Mouse (Mus musculus) C2C12 (cell line): ENCODE measurements around the gene Pard3b. TPM values are rescaled to one million over a fixed set of nuclear protein-coding genes. Genes with fewer than 3 reads are reported as not detected.

ENCODE experiments used
- H3K27me3 ChIP-seq: one replicate; pipeline ENCODE4 v1.6.1; 2011; ENCODE audit not compliant: control insufficient read depth, insufficient read depth, insufficient read length
- H3K36me3 ChIP-seq: one replicate; pipeline ENCODE4 v1.6.1; 2011; ENCODE audit not compliant: control insufficient read depth, insufficient read depth
- H3K4me3 ChIP-seq: one replicate; pipeline ENCODE4 v1.5.1; 2011; ENCODE audit warnings: mild to moderate bottlenecking, control low read depth; ENCODE audit not compliant: poor library complexity, insufficient read depth, severe bottlenecking
- H3K79me2 ChIP-seq: one replicate; pipeline ENCODE4 v1.6.1; 2011; ENCODE audit not compliant: control insufficient read depth, insufficient read depth
- H3K79me3 ChIP-seq: one replicate; pipeline ENCODE4 v1.6.1; 2011; ENCODE audit warnings: low read depth, control low read depth
- H3ac ChIP-seq: one replicate; pipeline ENCODE3; 2011; ENCODE audit warnings: low read depth; ENCODE audit not compliant: control insufficient read depth, insufficient read length
- CEBPB ChIP-seq: IDR thresholded peaks from one replicate; pipeline ENCODE4 v1.6.1; 2011; ENCODE audit warnings: low read depth, mild to moderate bottlenecking, control low read depth, moderate library complexity
- CTCF ChIP-seq: IDR thresholded peaks from one replicate; pipeline ENCODE4 v1.5.1; 2011; ENCODE audit not compliant: control insufficient read depth, insufficient read depth, insufficient read length
- FOSL1 ChIP-seq: IDR thresholded peaks from one replicate; pipeline ENCODE4 v1.8.0; 2011; ENCODE audit warnings: mild to moderate bottlenecking, low read length; ENCODE audit not compliant: poor library complexity, insufficient read depth, severe bottlenecking
- MAX ChIP-seq: IDR thresholded peaks from one replicate; pipeline ENCODE4 v1.6.1; 2011; ENCODE audit warnings: mild to moderate bottlenecking, control low read depth
- MYOD1 ChIP-seq: IDR thresholded peaks from one replicate; pipeline ENCODE4 v1.6.1; 2011; ENCODE audit warnings: low read depth; ENCODE audit not compliant: control insufficient read depth, insufficient read length
- MYOG ChIP-seq: IDR thresholded peaks from one replicate; pipeline ENCODE4 v1.6.1; 2011; ENCODE audit not compliant: control insufficient read depth, insufficient read length; ENCODE audit errors: extremely low read depth
- USF1 ChIP-seq: IDR thresholded peaks from one replicate; pipeline ENCODE4 v1.6.1; 2011; ENCODE audit warnings: low read depth, mild to moderate bottlenecking, control low read depth, moderate library complexity
- polyA plus RNA-seq: library from polyadenylated mRNA; unstranded; fragments of >200 nt; fragmentation: generic; extraction: Trizol; gene quantifications from one replicate; pipeline ENCODE4 v1.2.1, GENCODE M21; 2012; ENCODE audit warnings: missing spikeins

Pard3b gene
- polyA plus RNA-seq, 1 experiment, result 0.20 TPM

DNA sequence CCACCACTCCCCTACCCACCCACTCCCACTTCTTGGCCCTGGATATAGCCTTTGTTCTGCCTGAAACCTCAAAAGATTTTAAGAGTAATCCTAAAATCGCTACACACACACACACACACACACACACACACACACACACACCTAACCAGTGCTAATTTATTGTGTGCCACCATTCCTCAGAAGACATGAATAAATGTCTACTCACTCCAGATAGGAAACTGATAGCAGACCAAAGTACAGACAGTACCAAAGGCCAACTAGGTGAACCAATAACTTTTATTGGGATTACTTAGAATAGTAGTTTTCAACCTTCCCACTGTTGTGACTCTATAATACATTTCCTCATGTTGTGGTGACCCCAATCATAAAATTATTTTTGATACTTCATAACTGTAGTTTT, 483.8 kb downstream of the Pard3b start:
- H3K27me3 ChIP-seq, result no peaks in the 10 kb centered on the region
- H3K79me3 ChIP-seq, result no peaks in the 10 kb centered on the region
- H3ac ChIP-seq, result no peak overlapping the region
- H3K36me3 ChIP-seq, result no peaks in the 10 kb centered on the region
- TF ChIP-seq CTCF (no peak), FOSL1 (no peak), MYOD1 (no peak), MYOG (no peak), MAX (no peak), CEBPB (no peak), USF1 (no peak)
- no peaks in the 10 kb centered on the region for H3K79me2 ChIP-seq
- no peak overlapping the region for H3K4me3 ChIP-seq

GRCm38 (mm10) chr1:62129186-62129585, 490.6 kb downstream of the Pard3b start:
- Histone ChIP-seq H3K27me3 (no peaks in the 10 kb centered on the region), H3K79me3 (no peaks in the 10 kb centered on the region), H3K4me3 (no peak overlapping the region), H3K79me2 (no peaks in the 10 kb centered on the region), H3K36me3 (no peaks in the 10 kb centered on the region), H3ac (no peak overlapping the region)
- TF ChIP-seq MYOD1 (no peak), MYOG (no peak), CTCF (no peak), USF1 (no peak), CEBPB (no peak), MAX (no peak), FOSL1 (no peak)

DNA sequence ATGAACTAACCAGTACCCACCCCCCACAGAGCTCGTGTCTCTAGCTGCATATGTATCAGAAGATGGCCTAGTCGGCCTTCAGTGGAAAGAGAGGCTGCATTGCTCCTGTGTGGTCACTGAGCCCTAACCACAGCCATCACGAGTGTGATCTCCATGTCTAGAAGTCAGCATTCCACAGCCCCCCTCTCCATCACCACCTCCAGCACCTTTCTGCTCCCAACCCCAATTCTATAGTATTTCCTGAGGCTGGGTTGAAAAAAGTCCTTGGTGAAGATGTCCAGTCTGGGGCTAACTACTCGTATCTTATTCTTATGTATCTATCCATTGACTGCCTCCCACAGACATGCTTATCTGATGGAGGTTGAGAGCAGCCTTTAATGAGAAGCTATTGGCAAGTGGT, 509.5 kb downstream of the Pard3b start:
- Histone ChIP-seq H3K79me2 (no peaks in the 10 kb centered on the region), H3K4me3 (no peak overlapping the region), H3K79me3 (no peaks in the 10 kb centered on the region), H3K36me3 (no peaks in the 10 kb centered on the region), H3ac (no peak overlapping the region), H3K27me3 (no peaks in the 10 kb centered on the region)
- TF ChIP-seq USF1 (no peak), CTCF (no peak), MYOG (no peak), CEBPB (no peak), MAX (no peak), MYOD1 (no peak), FOSL1 (no peak)

GRCm38 (mm10) chr1:62148786-62149185, 510.2 kb downstream of the Pard3b start:
- Histone ChIP-seq H3K79me2 (no peaks in the 10 kb centered on the region), H3K4me3 (no peak overlapping the region), H3K36me3 (no peaks in the 10 kb centered on the region), H3K79me3 (no peaks in the 10 kb centered on the region), H3K27me3 (no peaks in the 10 kb centered on the region), H3ac (no peak overlapping the region)
- TF ChIP-seq CEBPB (no peak), MAX (no peak), CTCF (no peak), FOSL1 (no peak), MYOD1 (no peak), MYOG (no peak), USF1 (no peak)

DNA sequence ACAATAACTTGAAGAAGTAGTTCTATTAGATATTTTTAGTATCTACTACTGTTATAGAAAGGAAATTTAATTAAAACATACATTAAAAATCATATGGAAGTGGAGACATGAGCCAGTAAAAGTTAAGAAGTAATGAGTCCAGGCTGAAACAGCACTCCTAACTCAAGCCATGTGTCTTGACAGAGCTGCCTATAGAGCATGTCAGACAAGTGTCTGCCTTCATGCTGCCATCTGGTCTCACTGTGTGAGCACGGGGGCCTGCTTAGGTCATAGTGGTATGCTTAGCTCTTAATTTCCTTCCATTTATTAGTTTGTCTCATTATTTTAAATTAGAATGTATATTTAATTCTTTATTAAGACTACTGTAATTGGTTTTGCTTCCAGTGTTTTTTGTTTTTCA, 517.3 kb downstream of the Pard3b start:
- no peak overlapping the region for H3K4me3 ChIP-seq
- no peaks in the 10 kb centered on the region for H3K36me3 ChIP-seq
- TF ChIP-seq CTCF (no peak), MYOG (no peak), FOSL1 (no peak), MYOD1 (no peak), CEBPB (no peak), MAX (no peak), USF1 (no peak)
- H3K79me2 ChIP-seq, result no peaks in the 10 kb centered on the region
- no peak overlapping the region for H3ac ChIP-seq
- no peaks in the 10 kb centered on the region for H3K27me3 ChIP-seq
- no peaks in the 10 kb centered on the region for H3K79me3 ChIP-seq

- TF ChIP-seq MAX (no peak), MYOD1 (no peak), MYOG (no peak), USF1 (no peak), FOSL1 (no peak), CEBPB (no peak), CTCF (no peak)
- Histone ChIP-seq H3K27me3 (no peaks in the 10 kb centered on the region), H3K4me3 (no peak overlapping the region), H3K79me2 (no peaks in the 10 kb centered on the region), H3K36me3 (no peaks in the 10 kb centered on the region), H3ac (no peak overlapping the region), H3K79me3 (no peaks in the 10 kb centered on the region)
Observed at GRCm38 (mm10) chr1:62159592-62159991, 521.0 kb downstream of the Pard3b start.
